Mouse (Mus musculus) layer of hippocampus, postnatal 36 days (tissue): ENCODE results near the gene Ube4b. TPM values are rescaled to one million over a fixed set of nuclear protein-coding genes. Genes with fewer than 3 reads are reported as not detected.

ENCODE experiments used
- DNase-seq, 2 experiments: peaks; one replicate each; pipeline ENCODE4 v3.0.0; 2022
- total RNA-seq, 2 experiments: library from RNA; stranded (reverse); gene quantifications; 2 replicates each; pipeline ENCODE4 v1.2.3; 2021

The Ube4b gene
- total RNA-seq, 2 experiments from 2014 or later = 100 TPM

DNA sequence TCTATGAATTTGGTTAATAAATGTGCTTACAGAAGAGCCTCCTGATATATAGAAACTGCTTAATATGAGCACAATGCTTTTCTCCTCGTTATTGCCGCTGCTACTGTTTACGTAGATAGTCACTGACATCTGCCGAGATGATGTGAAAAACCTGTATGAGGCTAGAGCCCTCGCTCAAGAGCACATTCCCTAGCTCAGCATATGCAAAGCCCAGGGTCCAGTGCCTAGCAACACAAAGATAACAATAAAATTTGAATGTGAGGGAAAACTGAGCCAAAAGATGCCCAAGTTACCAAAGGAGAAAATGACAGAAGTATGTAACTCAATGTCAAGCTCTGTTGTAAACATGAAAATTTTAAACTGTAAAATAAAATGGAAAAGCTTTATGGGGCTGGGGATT, 123.0 kb downstream of the Ube4b start:
- no peak for DNase-seq

DNA sequence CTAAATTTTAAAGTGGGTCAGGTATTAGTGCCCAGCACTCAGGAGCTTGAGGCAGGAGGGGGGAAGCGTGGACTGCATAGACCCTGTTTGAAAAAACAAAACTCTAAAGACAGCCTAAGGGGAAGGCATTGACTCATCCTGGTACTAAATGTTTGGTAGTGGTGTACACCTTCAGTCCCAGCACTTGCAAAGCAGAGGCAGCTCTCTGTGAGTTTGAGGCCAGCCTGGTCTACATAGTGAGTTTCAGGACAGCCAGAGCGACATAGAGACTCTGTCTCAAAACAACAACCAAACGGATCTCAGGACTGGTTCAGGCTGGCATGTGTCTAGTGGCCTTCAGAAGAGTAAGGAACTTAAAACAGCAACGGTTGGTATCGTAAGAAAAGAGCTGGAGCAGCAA, 123.8 kb downstream of the Ube4b start:
- DNase-seq = no peak

DNA sequence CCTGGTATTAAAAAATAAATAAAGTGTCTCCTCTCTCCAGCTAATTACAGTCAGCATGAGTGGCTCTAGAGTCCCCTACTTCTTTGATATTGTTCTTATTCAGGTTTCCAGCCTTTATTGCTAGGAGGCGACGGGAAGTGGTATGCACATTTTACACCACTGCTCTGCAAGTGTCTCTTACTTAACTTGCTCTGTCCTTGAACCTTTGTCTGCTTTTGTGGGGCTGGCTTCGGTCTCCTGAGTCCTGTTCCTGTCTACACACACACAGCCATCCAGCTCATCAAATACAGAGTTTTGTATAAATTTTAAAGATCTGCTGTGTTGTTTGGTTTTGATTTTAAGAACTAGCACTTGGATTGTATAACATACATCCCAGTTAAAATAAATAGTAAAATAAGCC, 124.4 kb downstream of the Ube4b start:
- DNase-seq = no peak

DNA sequence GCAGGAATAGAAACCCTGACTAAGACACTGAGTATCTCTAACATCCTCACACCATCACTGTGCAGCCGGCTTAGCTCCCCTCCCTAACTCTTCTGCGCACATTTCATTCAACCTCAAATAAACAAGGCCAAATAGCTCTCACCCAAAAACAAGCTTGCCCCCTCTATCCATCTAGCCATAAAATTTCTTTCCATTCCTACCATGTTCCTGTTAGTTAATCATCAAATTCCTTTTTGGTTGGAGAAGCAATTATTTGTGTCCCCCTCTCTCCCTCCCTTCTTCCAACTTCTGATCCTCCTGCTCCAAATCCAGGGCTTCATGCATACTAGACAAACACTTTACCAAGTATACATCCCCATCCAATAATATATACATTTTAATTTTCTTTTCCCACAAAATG, 130.0 kb downstream of the Ube4b start:
- DNase-seq = no peak

DNA sequence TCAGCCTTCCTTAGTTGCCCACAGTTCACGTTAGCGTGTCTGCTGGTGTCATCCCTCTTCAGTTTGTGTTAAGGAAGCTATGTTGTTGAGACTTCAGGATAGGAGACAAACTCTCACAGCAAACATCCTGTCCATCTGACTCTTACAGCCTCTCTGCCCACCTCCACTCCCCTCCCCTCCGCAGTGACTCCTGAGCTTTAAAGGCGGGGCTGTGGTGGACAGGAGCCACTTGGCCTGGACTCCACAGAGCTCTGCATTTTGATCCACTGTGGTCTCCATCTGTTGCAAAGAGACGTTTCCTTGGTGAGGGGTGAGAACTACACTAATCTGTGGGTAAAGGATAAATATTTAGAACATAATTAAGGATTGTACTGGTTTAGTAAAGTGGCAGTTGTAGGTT, 133.6 kb downstream of the Ube4b start:
- no peak for DNase-seq

DNA sequence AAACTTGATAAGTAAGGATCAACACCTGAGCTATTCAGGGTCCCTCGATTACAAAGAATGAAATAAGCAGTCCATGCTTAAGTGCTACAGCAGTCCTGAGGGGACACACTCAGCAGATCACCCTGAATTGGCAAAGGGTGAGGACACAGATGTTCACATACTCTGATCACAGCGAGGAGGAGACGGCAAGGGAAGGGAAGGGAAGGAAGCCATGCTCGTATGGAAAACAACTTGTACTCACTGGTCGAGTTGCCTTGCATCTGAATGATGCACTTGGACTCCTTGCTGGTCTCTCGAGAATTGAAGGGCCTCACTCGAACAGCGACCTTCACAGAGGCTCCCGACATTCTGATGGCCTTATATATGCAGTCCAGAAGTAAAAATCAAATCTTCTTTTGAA, 135.5 kb downstream of the Ube4b start:
- no peak for DNase-seq

DNA sequence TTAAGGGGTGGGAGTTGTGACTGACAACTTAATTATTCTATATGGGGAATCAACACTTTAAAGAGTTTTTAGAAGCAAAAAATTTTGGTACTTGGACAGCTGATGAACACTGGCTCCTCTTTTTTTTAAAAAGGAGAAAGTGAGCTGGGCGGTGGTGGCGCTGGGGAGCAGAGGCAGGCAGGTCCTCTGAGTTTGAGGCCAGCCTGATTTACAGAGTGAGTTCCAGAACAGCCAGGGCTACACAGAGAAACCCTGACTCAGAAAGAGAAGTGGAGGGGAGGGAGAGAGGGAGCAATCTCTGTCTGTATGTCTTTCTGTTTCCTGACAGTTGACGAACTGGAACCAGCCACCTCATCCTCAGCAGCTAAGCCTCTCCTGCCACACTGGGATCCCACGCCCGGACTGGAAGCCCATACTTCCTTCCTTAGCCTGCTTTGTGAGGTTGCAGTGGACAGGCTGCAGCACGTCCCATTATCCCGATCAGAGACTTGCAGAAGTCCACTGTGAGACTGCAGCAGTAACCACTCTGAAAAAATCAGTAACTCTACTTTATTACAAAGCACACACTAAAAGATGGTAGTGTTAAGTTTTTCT, 136.3 kb downstream of the Ube4b start:
- no peak for DNase-seq

DNA sequence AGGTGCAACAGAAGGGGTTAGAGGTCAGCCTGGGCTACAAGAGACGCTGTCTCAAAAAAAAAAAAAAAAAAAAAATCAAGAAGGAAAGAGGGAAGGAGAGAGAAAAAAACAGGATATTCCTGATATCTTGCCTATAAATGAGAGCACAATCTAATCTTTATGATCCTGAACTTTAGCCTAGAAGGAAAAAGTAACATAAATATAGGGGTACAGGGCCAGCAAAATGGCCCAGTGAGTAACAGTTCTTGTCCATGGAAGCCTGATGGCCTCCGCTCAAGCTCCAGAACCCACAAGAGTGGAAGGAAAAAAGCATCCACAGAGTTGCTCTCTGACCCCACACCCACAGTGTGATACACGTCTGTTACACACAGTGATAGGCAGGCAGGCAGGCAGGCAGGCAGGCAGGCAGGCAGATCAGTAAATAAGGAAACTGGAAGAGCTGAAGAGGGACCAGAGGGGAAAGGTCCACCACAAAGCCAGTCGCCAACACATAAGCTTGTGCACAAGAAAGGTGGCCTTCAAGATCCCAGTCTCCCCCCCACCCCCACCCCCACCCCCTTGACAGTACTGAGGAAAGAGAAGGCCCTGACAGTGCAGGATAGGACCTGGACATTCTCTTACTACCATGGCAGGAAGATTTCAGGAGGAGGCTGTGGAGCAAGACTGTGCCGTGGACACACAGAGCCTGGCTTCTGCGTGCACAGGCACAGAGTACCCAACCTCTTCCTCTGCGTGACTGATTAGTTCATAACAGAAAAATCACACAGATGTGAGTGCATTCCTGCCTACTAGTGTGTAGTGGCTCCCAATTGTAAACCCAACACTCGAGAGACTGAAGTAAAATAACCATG, 140.0 kb downstream of the Ube4b start:
- no peak for DNase-seq

DNA sequence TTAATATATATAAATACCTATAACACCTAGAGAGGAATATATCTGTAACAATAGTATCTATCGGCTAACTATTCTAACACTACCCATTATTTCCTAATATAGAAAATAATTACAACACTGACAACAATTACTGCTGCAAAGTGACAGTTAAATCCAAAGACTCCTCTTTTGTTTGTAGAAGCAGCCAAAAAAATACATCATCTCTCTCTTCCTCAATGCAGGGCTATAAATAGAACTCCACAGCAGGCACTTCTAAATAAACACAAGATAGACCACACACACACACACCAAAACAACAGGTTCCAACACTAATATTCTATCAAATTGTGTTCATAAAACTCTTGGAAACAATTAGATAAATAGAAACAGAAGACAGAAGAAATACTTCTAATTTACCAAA, 140.9 kb downstream of the Ube4b start:
- no peak for DNase-seq

DNA sequence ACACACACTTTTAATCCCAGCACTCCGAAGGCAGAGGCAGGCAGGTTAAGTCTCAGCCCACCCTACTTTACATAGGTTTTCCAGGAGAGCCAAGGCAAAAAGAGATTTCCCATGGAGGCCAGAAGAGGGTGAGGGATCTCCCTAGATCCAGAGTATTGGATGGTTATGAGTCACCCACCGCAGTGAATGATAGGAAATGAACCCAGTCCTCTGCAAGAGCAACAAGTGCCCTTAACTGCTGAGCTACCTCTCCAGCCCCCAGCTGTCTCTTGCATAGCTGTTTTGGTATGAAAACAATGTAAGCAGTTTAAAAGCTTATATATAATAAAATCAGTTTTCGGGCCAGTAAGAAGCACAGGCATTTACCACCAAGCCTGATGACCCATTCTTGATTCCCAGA, 143.5 kb downstream of the Ube4b start:
- DNase-seq = no peak

DNA sequence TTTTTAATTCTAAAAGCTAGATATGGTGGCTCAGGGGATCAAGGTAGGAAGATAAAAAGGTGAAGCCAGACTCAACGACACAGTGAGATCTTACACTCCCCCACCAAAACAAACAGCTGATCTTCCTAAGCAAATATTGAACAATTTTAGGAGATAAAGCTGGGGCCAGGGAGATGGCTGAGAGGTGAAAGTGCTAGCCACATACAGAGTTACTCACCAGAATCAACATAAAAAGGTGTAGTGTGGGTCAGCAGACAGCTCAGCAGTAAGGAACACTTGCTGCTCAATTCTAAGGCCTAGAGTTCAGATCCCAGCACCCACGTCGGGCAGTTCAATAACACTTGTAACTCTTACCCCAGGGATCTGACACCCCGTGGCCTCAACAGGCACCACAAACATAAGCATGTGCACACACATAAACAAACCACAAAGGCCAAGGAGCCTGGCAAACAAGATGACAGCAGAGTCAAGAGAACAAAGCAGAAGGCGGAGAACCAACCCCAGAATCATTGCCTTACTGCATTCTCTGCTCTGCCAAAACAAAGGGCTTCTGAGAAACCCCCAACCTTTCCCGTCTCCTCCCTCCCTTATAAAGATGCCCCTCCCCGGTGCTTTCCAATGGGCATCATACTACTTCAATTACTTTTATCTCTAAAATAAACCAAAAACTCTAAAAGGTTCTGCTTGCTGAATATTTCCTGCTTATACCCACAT, 144.4 kb downstream of the Ube4b start:
- no peak for DNase-seq

Other genes with a start within 250 kb of the Ube4b start
- 100 to 1,000 TPM; 391 to 406 TPM for gene Kif1b, start 119.1 kb downstream of the Ube4b start, total RNA-seq
- not detected for gene Rbp7, start 28.2 kb upstream of the Ube4b start, total RNA-seq
- not detected for gene Tmem274, start 50.6 kb upstream of the Ube4b start, total RNA-seq
- gene Nmnat1, start 58.5 kb upstream of the Ube4b start, total RNA-seq = 1 to 10 TPM; 8.3 to 8.4 TPM
- 10 to 100 TPM; 19.4 to 23.6 TPM for gene Lzic, start 58.5 kb upstream of the Ube4b start, total RNA-seq
- 10 to 100 TPM; 33.6 to 37.4 TPM for gene Ctnnbip1, start 91.5 kb upstream of the Ube4b start, total RNA-seq
- 100 to 1,000 TPM; 747 to 821 TPM for gene Clstn1, start 159.7 kb upstream of the Ube4b start, total RNA-seq